Mouse (Mus musculus): ENCODE measurements around the gene AL732309.1.

The AL732309.1 gene

GRCm38 (mm10) chr2:25255284-25255779, 8.7 kb upstream of the AL732309.1 start, which contains the start of gene Tmem203:
TSS of gene Tmem203 (plus strand) at chr2:25255439.
- no peaks in the 10 kb centered on the region for H3K9me3 ChIP-seq (ENCODE audit: low read length)
- H3K27me3 ChIP-seq (ENCODE audit: insufficient read depth, low read length) = no peaks in the 10 kb centered on the region
- H3K4me1 ChIP-seq (replicated peaks; ENCODE audit: low read depth, low read length) = peaks cover 45% of the 10 kb centered on the region
- peaks cover 39% of the 10 kb centered on the region for H3K36me3 ChIP-seq (ENCODE audit: insufficient read depth, low read length)
- TF ChIP-seq NANOG (IDR thresholded peaks at IDR 0.05; ENCODE audit: borderline replicate concordance, low read length) (no peak), CTCF (conservative IDR thresholded peaks at IDR 0.05; ENCODE audit: low read length) (no peak), POU5F1 (IDR thresholded peaks at IDR 0.05; ENCODE audit: borderline replicate concordance, low read length) (no peak)
- H3K4me3 ChIP-seq (replicated peaks; ENCODE audit: low read length) = peak within 1 kb of the TSS; percentile 100

DNA sequence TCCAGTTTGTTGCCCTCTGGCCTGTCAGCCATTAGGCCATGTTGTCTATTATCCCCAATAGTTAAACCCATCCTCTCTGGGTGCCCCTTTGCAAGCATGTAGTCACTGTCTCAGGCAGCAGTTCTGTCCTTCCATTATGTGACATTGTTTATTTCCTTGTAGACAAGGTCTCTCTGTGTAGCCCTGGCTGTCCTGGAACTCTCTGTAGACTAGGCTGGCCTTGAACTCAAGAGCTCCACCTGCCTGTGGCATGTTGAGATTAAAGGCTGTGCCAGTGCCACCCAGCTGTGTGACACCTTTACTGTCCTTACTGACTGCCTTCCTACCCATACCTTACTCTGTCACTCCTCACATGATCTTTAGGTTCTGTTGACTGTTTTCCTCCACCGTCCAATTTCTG, 5.7 kb upstream of the AL732309.1 start:
- H3K9me3 ChIP-seq (ENCODE audit: low read length) = no peaks in the 10 kb centered on the region

GRCm38 (mm10) chr2:25244144-25244543, 2.5 kb downstream of the AL732309.1 start:
- TF ChIP-seq CTCF (conservative IDR thresholded peaks at IDR 0.05; ENCODE audit: low read length) = no peak
- no peak for TF ChIP-seq POU5F1 (IDR thresholded peaks at IDR 0.05; ENCODE audit: borderline replicate concordance, low read length)
- TF ChIP-seq NANOG (IDR thresholded peaks at IDR 0.05; ENCODE audit: borderline replicate concordance, low read length) = no peak
- H3K27me3 ChIP-seq (ENCODE audit: insufficient read depth, low read length) = peaks cover 15% of the 10 kb centered on the region
- H3K4me3 ChIP-seq (replicated peaks; ENCODE audit: low read length) = no peak overlapping the region
- H3K36me3 ChIP-seq (ENCODE audit: insufficient read depth, low read length) = peaks cover 54% of the 10 kb centered on the region
- H3K9me3 ChIP-seq (ENCODE audit: low read length) = no peaks in the 10 kb centered on the region
- peaks cover 86% of the 10 kb centered on the region for H3K4me1 ChIP-seq (replicated peaks; ENCODE audit: low read depth, low read length)

More for the DNA sequence above, 5.7 kb upstream of the AL732309.1 start:
- peaks cover 69% of the 10 kb centered on the region for H3K4me1 ChIP-seq (replicated peaks; ENCODE audit: low read depth, low read length)
- no peak; the same call in 1 of the 2 replicates for TF ChIP-seq CTCF (conservative IDR thresholded peaks at IDR 0.05; ENCODE audit: low read length)
- no peak for TF ChIP-seq POU5F1 (IDR thresholded peaks at IDR 0.05; ENCODE audit: borderline replicate concordance, low read length)
- TF ChIP-seq NANOG (IDR thresholded peaks at IDR 0.05; ENCODE audit: borderline replicate concordance, low read length) = no peak
- no peaks in the 10 kb centered on the region for H3K27me3 ChIP-seq (ENCODE audit: insufficient read depth, low read length)
- H3K36me3 ChIP-seq (ENCODE audit: insufficient read depth, low read length) = peaks cover 69% of the 10 kb centered on the region
- no peak overlapping the region for H3K4me3 ChIP-seq (replicated peaks; ENCODE audit: low read length)

- no peak for TF ChIP-seq CTCF (conservative IDR thresholded peaks at IDR 0.05; ENCODE audit: low read length)
- no peak for TF ChIP-seq NANOG (IDR thresholded peaks at IDR 0.05; ENCODE audit: borderline replicate concordance, low read length)
- no peak for TF ChIP-seq POU5F1 (IDR thresholded peaks at IDR 0.05; ENCODE audit: borderline replicate concordance, low read length)
- peaks cover 46% of the 10 kb centered on the region for H3K36me3 ChIP-seq (ENCODE audit: insufficient read depth, low read length)
- H3K27me3 ChIP-seq (ENCODE audit: insufficient read depth, low read length) = peaks cover 15% of the 10 kb centered on the region
- H3K4me1 ChIP-seq (replicated peaks; ENCODE audit: low read depth, low read length) = peaks cover 85% of the 10 kb centered on the region
- H3K4me3 ChIP-seq (replicated peaks; ENCODE audit: low read length) = peak overlapping the region; percentile 78; the same call in 1 of the 2 replicates
- no peaks in the 10 kb centered on the region for H3K9me3 ChIP-seq (ENCODE audit: low read length)
These were observed 3.3 kb downstream of the AL732309.1 start for GRCm38 (mm10) chr2:25243342-25243741.

DNA sequence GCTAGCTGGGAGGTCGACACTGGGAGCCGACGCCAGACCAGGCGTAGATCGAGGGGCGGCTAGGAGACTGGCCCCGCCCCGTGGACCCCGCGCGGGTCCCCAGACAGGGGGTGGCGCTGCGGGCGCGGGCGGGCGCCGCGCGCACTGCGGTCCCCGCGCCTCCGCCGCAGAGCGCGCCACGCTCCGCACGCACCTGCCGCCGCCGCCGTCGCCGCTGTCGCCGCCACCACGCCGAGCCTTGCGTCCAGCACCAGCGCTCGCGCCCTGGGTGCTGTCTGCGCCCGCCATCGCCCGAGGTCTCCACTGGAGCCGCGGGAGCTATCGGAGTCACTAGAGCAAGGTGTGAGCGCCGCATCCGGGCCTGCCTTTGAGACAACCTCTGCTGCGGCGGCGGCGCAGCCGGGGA, 4.6 kb downstream of the AL732309.1 start, which contains the start of the genes Rnf208 and Cysrt1:
Rnf208 (plus strand) TSS at position 155 of the 406 bp plus-strand sequence.
Cysrt1 (minus strand) TSS at position 352 of the 406 bp plus-strand sequence.
- Histone ChIP-seq H3K9me3 (ENCODE audit: low read length) (no peaks in the 10 kb centered on the region), H3K36me3 (ENCODE audit: insufficient read depth, low read length) (peaks cover 34% of the 10 kb centered on the region), H3K4me3 (replicated peaks; ENCODE audit: low read length) (peak within 1 kb of the TSS; percentile 78), H3K27me3 (ENCODE audit: insufficient read depth, low read length) (peaks cover 15% of the 10 kb centered on the region), H3K4me1 (replicated peaks; ENCODE audit: low read depth, low read length) (peaks cover 85% of the 10 kb centered on the region)
- TF ChIP-seq POU5F1 (IDR thresholded peaks at IDR 0.05; ENCODE audit: borderline replicate concordance, low read length) (no peak), NANOG (IDR thresholded peaks at IDR 0.05; ENCODE audit: borderline replicate concordance, low read length) (no peak), CTCF (conservative IDR thresholded peaks at IDR 0.05; ENCODE audit: low read length) (no peak)

GRCm38 (mm10) chr2:25241438-25241775, 5.3 kb downstream of the AL732309.1 start:
- Histone ChIP-seq H3K36me3 (ENCODE audit: insufficient read depth, low read length) (peaks cover 27% of the 10 kb centered on the region), H3K9me3 (ENCODE audit: low read length) (no peaks in the 10 kb centered on the region), H3K4me1 (replicated peaks; ENCODE audit: low read depth, low read length) (peaks cover 85% of the 10 kb centered on the region), H3K27me3 (ENCODE audit: insufficient read depth, low read length) (peaks cover 15% of the 10 kb centered on the region), H3K4me3 (replicated peaks; ENCODE audit: low read length) (peak overlapping the region; percentile 78)
- TF ChIP-seq POU5F1 (IDR thresholded peaks at IDR 0.05; ENCODE audit: borderline replicate concordance, low read length) (no peak), CTCF (conservative IDR thresholded peaks at IDR 0.05; ENCODE audit: low read length) (no peak), NANOG (IDR thresholded peaks at IDR 0.05; ENCODE audit: borderline replicate concordance, low read length) (no peak)

- TF ChIP-seq POU5F1 (IDR thresholded peaks at IDR 0.05; ENCODE audit: borderline replicate concordance, low read length) (no peak), CTCF (conservative IDR thresholded peaks at IDR 0.05; ENCODE audit: low read length) (no peak), NANOG (IDR thresholded peaks at IDR 0.05; ENCODE audit: borderline replicate concordance, low read length) (no peak)
- peaks cover 85% of the 10 kb centered on the region for H3K4me1 ChIP-seq (replicated peaks; ENCODE audit: low read depth, low read length)
- peaks cover 21% of the 10 kb centered on the region for H3K36me3 ChIP-seq (ENCODE audit: insufficient read depth, low read length)
- no peaks in the 10 kb centered on the region for H3K9me3 ChIP-seq (ENCODE audit: low read length)
- H3K4me3 ChIP-seq (replicated peaks; ENCODE audit: low read length) = peak overlapping the region; percentile 78
- peaks cover 15% of the 10 kb centered on the region for H3K27me3 ChIP-seq (ENCODE audit: insufficient read depth, low read length)
These were observed 5.8 kb downstream of the AL732309.1 start for GRCm38 (mm10) chr2:25240723-25241437.

- H3K9me3 ChIP-seq (ENCODE audit: low read length) = no peaks in the 10 kb centered on the region
- peaks cover 17% of the 10 kb centered on the region for H3K27me3 ChIP-seq (ENCODE audit: insufficient read depth, low read length)
- H3K36me3 ChIP-seq (ENCODE audit: insufficient read depth, low read length) = peaks cover 16% of the 10 kb centered on the region
- peak overlapping the region; percentile 78 for H3K4me3 ChIP-seq (replicated peaks; ENCODE audit: low read length)
- peaks cover 85% of the 10 kb centered on the region for H3K4me1 ChIP-seq (replicated peaks; ENCODE audit: low read depth, low read length)
- no peak for TF ChIP-seq CTCF (conservative IDR thresholded peaks at IDR 0.05; ENCODE audit: low read length)
- no peak for TF ChIP-seq POU5F1 (IDR thresholded peaks at IDR 0.05; ENCODE audit: borderline replicate concordance, low read length)
- no peak for TF ChIP-seq NANOG (IDR thresholded peaks at IDR 0.05; ENCODE audit: borderline replicate concordance, low read length)
These were observed 6.4 kb downstream of the AL732309.1 start for GRCm38 (mm10) chr2:25240310-25240709.
